ENCODE assay signal across 24 mouse cellular contexts in the genomic region with DNA sequence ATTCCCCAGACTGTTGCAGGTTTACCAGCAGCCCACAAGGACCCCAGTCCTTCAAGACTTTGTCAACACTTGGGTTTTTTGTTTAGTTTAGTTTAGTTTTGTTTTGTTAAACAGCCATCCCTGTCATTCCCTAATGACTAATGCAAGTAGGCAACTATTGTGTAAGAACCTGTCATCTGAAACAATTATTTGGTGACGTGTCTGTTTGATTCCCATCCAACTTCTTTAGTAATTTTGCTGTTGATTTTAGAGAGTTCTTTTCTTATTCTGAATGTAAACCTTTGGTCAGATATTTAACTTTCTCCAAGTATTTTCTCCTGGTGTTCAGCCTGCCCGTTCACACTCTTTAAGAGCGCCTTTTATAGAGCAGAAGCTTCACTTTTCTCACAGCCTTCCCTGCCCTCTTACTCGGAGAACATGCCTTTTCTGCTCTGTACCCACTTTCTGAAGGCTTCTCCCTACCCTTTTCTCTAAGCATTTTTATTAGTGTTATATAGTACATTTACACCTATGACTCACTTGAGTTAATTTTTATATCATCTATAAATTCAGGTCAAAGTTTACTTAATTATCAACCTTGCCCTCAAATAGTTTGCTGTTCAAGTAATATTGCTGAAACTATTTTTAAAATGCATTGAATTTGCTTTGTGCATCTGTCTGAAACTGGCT.
DNase-seq lines count a peak whose midpoint lies in the region; ATAC-seq and TF ChIP-seq lines count a peak whose summit lies in the region.
"Had no signal": no experiment of that assay in that cellular context is flagged by ENCODE, and none has a peak within 500 bp of the region (broad histone marks: within the 10 kb centered on the region; RNA-seq: fewer than 3 reads in every experiment).

No protein-coding gene starts in this region.

- 80% methylated on average over 4 of the region's 4 CpGs for WGBS in midbrain, embryonic 11.5 days
- 82% methylated on average over 4 of the region's 4 CpGs for WGBS in midbrain, embryonic 16.5 days
- WGBS in intestine, postnatal 0 days = 36% methylated on average over 4 of the region's 4 CpGs
- WGBS in heart, embryonic 11.5 days (ENCODE audit: insufficient replicate concordance) = 67% methylated on average over 4 of the region's 4 CpGs

- H3K27me3 ChIP-seq in midbrain, embryonic 11.5 days (ENCODE audit: control insufficient read depth, insufficient read depth, low read length) = no peaks in the 10 kb centered on the region
- no peaks in the 10 kb centered on the region for H3K27me3 ChIP-seq in midbrain, embryonic 16.5 days (ENCODE audit: control insufficient read depth, insufficient read depth, low read depth, low read length)
- no peaks in the 10 kb centered on the region for H3K27me3 ChIP-seq in intestine, postnatal 0 days (replicated peaks; ENCODE audit: control insufficient read depth, insufficient read depth, low read length)
- no peaks in the 10 kb centered on the region for H3K27me3 ChIP-seq in heart, embryonic 11.5 days (ENCODE audit: control insufficient read depth, insufficient read depth, low read length)
- H3K27me3 ChIP-seq: neural tube, embryonic 13.5 days; Patski; stomach, embryonic 15.5 days had no signal

- H3K36me3 ChIP-seq in midbrain, embryonic 11.5 days (ENCODE audit: control insufficient read depth, insufficient read depth, low read length) = no peaks in the 10 kb centered on the region
- H3K36me3 ChIP-seq in midbrain, embryonic 16.5 days (ENCODE audit: control insufficient read depth, insufficient read depth, low read length) = no peaks in the 10 kb centered on the region
- H3K36me3 ChIP-seq in intestine, postnatal 0 days (ENCODE audit: control insufficient read depth, insufficient read depth) = no peaks in the 10 kb centered on the region
- no peaks in the 10 kb centered on the region for H3K36me3 ChIP-seq in heart, embryonic 11.5 days (ENCODE audit: control insufficient read depth, insufficient read depth, low read length)
- H3K36me3 ChIP-seq: neural tube, embryonic 13.5 days; stomach, embryonic 15.5 days had no signal

- ATAC-seq in midbrain, embryonic 11.5 days (ENCODE audit: low FRiP score) = no peak
- no peak for ATAC-seq in midbrain, embryonic 16.5 days
- peak; percentile 86 for ATAC-seq in intestine, postnatal 0 days
- ATAC-seq in heart, embryonic 11.5 days (replicated peaks; ENCODE audit: insufficient number of reproducible peaks, low FRiP score, low TSS enrichment) = no peak
- ATAC-seq: CD4-positive, CD25-positive, alpha-beta regulatory T cell, adult 4 months; forebrain, postnatal 0 days; inflammation-experienced regulatory T-cells, adult 6 months; liver, postnatal 0 days; Patski had no signal

- TF ChIP-seq CTCF in intestine, postnatal 0 days (IDR thresholded peaks at IDR 0.05; ENCODE audit: low read depth) = no peak

- no peak overlapping the region for H3K4me3 ChIP-seq in midbrain, embryonic 11.5 days (ENCODE audit: low read depth, low read length)
- H3K4me3 ChIP-seq in midbrain, embryonic 16.5 days (ENCODE audit: low read depth, low read length) = no peak overlapping the region
- H3K4me3 ChIP-seq in intestine, postnatal 0 days (ENCODE audit: low read depth, low read length) = no peak overlapping the region
- H3K4me3 ChIP-seq in heart, embryonic 11.5 days (ENCODE audit: low read depth, low read length) = no peak overlapping the region
- H3K4me3 ChIP-seq: layer of hippocampus, adult 2 months; neural tube, embryonic 13.5 days; stomach, embryonic 15.5 days had no signal

- no peak overlapping the region for H3K9ac ChIP-seq in midbrain, embryonic 11.5 days (ENCODE audit: low read length)
- no peak overlapping the region for H3K9ac ChIP-seq in midbrain, embryonic 16.5 days (ENCODE audit: low read depth, low read length)
- no peak overlapping the region for H3K9ac ChIP-seq in intestine, postnatal 0 days (ENCODE audit: low read depth, low read length)
- no peak overlapping the region for H3K9ac ChIP-seq in heart, embryonic 11.5 days (ENCODE audit: low read depth, low read length)
- H3K9ac ChIP-seq: forebrain, postnatal 0 days; hindbrain, embryonic 14.5 days; liver, postnatal 0 days; neural tube, embryonic 13.5 days; stomach, embryonic 15.5 days had no signal

- no peaks in the 10 kb centered on the region for H3K4me1 ChIP-seq in midbrain, embryonic 11.5 days (ENCODE audit: control insufficient read depth, insufficient read depth, low read length)
- no peaks in the 10 kb centered on the region for H3K4me1 ChIP-seq in midbrain, embryonic 16.5 days (ENCODE audit: control insufficient read depth, insufficient read depth, low read length)
- no peaks in the 10 kb centered on the region for H3K4me1 ChIP-seq in intestine, postnatal 0 days (replicated peaks; ENCODE audit: control insufficient read depth, insufficient read depth, low read length)
- H3K4me1 ChIP-seq in heart, embryonic 11.5 days (ENCODE audit: control insufficient read depth, insufficient read depth, low read length) = no peaks in the 10 kb centered on the region
- H3K4me1 ChIP-seq: neural tube, embryonic 13.5 days; stomach, embryonic 15.5 days had no signal

- H3K4me2 ChIP-seq in midbrain, embryonic 11.5 days = no peak overlapping the region
- no peak overlapping the region for H3K4me2 ChIP-seq in midbrain, embryonic 16.5 days (ENCODE audit: low read length)
- H3K4me2 ChIP-seq in intestine, postnatal 0 days (replicated peaks; ENCODE audit: low read depth) = 0 out of 2 replicates have a peak overlapping the region, but pooled peaks have one; percentile 9
- H3K4me2 ChIP-seq in heart, embryonic 11.5 days = no peak overlapping the region
- H3K4me2 ChIP-seq: hindbrain, embryonic 14.5 days; neural tube, embryonic 13.5 days; stomach, embryonic 15.5 days had no signal

- H3K9me3 ChIP-seq in midbrain, embryonic 11.5 days (ENCODE audit: control insufficient read depth, low read length) = no peaks in the 10 kb centered on the region
- H3K9me3 ChIP-seq in midbrain, embryonic 16.5 days (replicated peaks; ENCODE audit: control insufficient read depth, low read length, poor library complexity, severe bottlenecking) = no peaks in the 10 kb centered on the region
- H3K9me3 ChIP-seq in intestine, postnatal 0 days (ENCODE audit: control insufficient read depth) = no peaks in the 10 kb centered on the region
- no peaks in the 10 kb centered on the region for H3K9me3 ChIP-seq in heart, embryonic 11.5 days (replicated peaks; ENCODE audit: control insufficient read depth, low read length)
- H3K9me3 ChIP-seq: neural tube, embryonic 13.5 days; stomach, embryonic 15.5 days had no signal

- H3K27ac ChIP-seq in midbrain, embryonic 11.5 days (ENCODE audit: low read depth, low read length) = no peak overlapping the region
- H3K27ac ChIP-seq in midbrain, embryonic 16.5 days (ENCODE audit: low read length) = no peak overlapping the region
- no peak overlapping the region; the same call in 1 of the 2 replicates for H3K27ac ChIP-seq in intestine, postnatal 0 days (ENCODE audit: low read depth, low read length)
- no peak overlapping the region for H3K27ac ChIP-seq in heart, embryonic 11.5 days (ENCODE audit: low read depth, low read length)
- H3K27ac ChIP-seq: hindbrain, embryonic 14.5 days; layer of hippocampus, adult 2 months; neural tube, embryonic 13.5 days; stomach, embryonic 15.5 days had no signal

- peak; percentile 12 for DNase-seq in adrenal gland, adult 2 months
- DNase-seq in adrenal gland, postnatal 4 days (ENCODE audit: low spot score in 2 of 2) = no peak
- peak; percentile 35 for DNase-seq in midbrain, embryonic 11.5 days (ENCODE audit: low spot score, missing footprints)
- no peak for DNase-seq in frontal cortex, postnatal 36 days (ENCODE audit: low spot score in 2 of 2)
- DNase-seq: adrenal gland, postnatal 14 days; cerebellum, adult 9-10 months; forebrain, postnatal 0 days; heart, postnatal 4 days; kidney, adult 9 months; kidney, postnatal 25 days; liver, postnatal 0 days; midbrain, embryonic 14.5 days; right cerebral cortex, postnatal 4 days; thymus, postnatal 25 days had no signal

Comparison
In these comparisons a context has a peak if more than half of its experiments do, and no peak if none do; other contexts are left out.
1. DNase-seq: peak in adrenal gland, adult 2 months (single experiment) and midbrain, embryonic 11.5 days (single experiment); none in adrenal gland, postnatal 4 days (0 of 2) and frontal cortex, postnatal 36 days (0 of 2).